Mouse (Mus musculus): ENCODE results near the gene Fabp3.
A peak's percentile ranks its signal among the peaks of the same experiment; 100 is the strongest.

DNA sequence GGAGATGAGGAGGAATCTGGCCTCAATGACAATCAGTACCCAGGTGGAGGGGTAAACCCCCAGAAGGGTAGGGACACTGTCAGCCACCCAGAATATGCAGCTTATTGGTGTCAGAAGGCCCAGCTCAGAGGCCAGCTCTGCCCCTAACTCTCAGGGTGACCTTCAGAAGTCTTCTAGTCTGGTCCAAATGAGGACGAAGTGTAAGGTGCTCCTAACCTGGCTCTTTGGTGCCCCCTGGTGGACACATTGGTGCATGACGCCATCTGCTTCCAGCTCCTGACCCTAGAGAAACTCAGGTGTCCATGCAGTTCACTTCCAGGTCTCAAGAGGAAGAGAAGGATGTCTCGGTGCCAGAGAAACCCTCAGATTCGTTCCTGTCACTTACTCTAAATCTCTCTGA lies 16.1 kb upstream of the Fabp3 start:
- TF ChIP-seq CTCF (IDR thresholded peaks at IDR 0.05) (peak; percentile 94), POLR2A (IDR thresholded peaks at IDR 0.05; ENCODE audit: insufficient read depth, low read depth, low read length) (no peak), EP300 (IDR thresholded peaks at IDR 0.05; ENCODE audit: insufficient read depth, low read depth, low read length) (0 out of 2 replicates have a peak, but pooled peaks have one; percentile 56)

Data from heart, adult 2 months (tissue).